Mouse (Mus musculus) heart, embryonic 12.5 days (tissue): ENCODE measurements at regions not wholly inside any gene's neighbourhood (a gene's known extent, or its start where the extent isn't known, plus 50 kb on each side); places are given as distances from the start of the nearest gene placed in this dataset.

Experiments used
- ATAC-seq: fragments of 200-750 bp; cut with Nextera tagmentation; 2 replicates; pipeline ENCODE4 v1.8.0; 2017; ENCODE audit warnings: moderate TSS enrichment, moderate library complexity; ENCODE audit not compliant: insufficient number of reproducible peaks, low FRiP score
- H3K27ac ChIP-seq: fragments of 300-500 bp; sonication (generic); 2 replicates; pipeline ENCODE4 v1.5.1; 2016; ENCODE audit warnings: mild to moderate bottlenecking, moderate library complexity; ENCODE audit not compliant: poor library complexity, severe bottlenecking
- H3K27me3 ChIP-seq: fragments of 300-500 bp; sonication (generic); replicated peaks from 2 replicates; pipeline ENCODE4 v1.6.1; 2016; ENCODE audit warnings: mild to moderate bottlenecking, moderate library complexity
- H3K36me3 ChIP-seq: fragments of 300-500 bp; sonication (generic); 2 replicates; pipeline ENCODE4 v1.6.1; 2016; ENCODE audit warnings: mild to moderate bottlenecking, moderate library complexity
- H3K4me1 ChIP-seq: fragments of 300-500 bp; sonication (generic); replicated peaks from 2 replicates; pipeline ENCODE4 v1.6.1; 2016; ENCODE audit warnings: mild to moderate bottlenecking
- H3K4me2 ChIP-seq: fragments of 300-500 bp; sonication (generic); 2 replicates; pipeline ENCODE4 v1.6.1; 2016; ENCODE audit warnings: mild to moderate bottlenecking, moderate library complexity
- H3K4me3 ChIP-seq: fragments of 300-500 bp; sonication (generic); 2 replicates; pipeline ENCODE4 v1.5.1; 2016; ENCODE audit warnings: mild to moderate bottlenecking
- H3K9ac ChIP-seq: fragments of 300-500 bp; sonication (generic); 2 replicates; pipeline ENCODE4 v1.6.1; 2016; ENCODE audit warnings: mild to moderate bottlenecking, moderate library complexity
- H3K9me3 ChIP-seq: fragments of 300-500 bp; sonication (generic); replicated peaks from 2 replicates; pipeline ENCODE4 v1.6.1; 2016; ENCODE audit warnings: mild to moderate bottlenecking, moderate library complexity
- WGBS: fragments of 180-500 bp; shearing (Covaris S2); methylation state at CpG from one replicate; pipeline ENCODE4 v1.1.7; 2016; 5-methylcytosine and 5-hydroxymethylcytosine counted together

- no peaks in the 10 kb centered on the region for H3K4me1 ChIP-seq
- H3K36me3 ChIP-seq: no peaks in the 10 kb centered on the region
- no peak for ATAC-seq
- H3K9me3 ChIP-seq: no peaks in the 10 kb centered on the region
- H3K9ac ChIP-seq: no peak overlapping the region
- H3K4me2 ChIP-seq: no peak overlapping the region
- no peak overlapping the region for H3K27ac ChIP-seq
- WGBS: 91% methylated on average over 5 of the region's 5 CpGs
- no peaks in the 10 kb centered on the region for H3K27me3 ChIP-seq
- H3K4me3 ChIP-seq: no peak overlapping the region
Measured at GRCm38 (mm10) chr9:90906106-90906505, 456.1 kb upstream of the Zic4 start.

DNA sequence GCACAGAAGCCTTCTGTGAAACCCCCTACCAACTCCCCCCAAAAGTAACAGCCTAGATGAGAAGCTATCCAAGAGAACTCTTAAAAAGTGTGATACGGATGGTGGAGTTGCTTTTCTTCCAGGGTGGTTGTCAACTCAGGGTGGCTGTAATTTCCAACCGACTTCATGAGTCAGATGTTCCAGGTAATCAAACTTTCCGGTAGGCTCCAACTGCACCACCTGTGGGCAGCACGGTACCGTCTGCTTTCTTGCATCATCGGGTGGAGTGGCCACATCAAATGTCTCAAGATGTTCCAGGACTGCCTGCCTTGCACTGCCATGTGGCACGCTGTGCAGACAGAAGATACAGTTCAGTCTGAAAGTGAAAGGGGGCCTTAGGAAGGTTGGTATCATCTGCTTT, 455.5 kb upstream of the Zic4 start:
- H3K36me3 ChIP-seq: no peaks in the 10 kb centered on the region
- H3K4me3 ChIP-seq: no peak overlapping the region
- WGBS: 84% methylated on average over 7 of the region's 7 CpGs
- H3K27ac ChIP-seq: no peak overlapping the region
- H3K27me3 ChIP-seq: no peaks in the 10 kb centered on the region
- ATAC-seq: no peak
- H3K9ac ChIP-seq: no peak overlapping the region
- no peaks in the 10 kb centered on the region for H3K4me1 ChIP-seq
- no peaks in the 10 kb centered on the region for H3K9me3 ChIP-seq
- no peak overlapping the region for H3K4me2 ChIP-seq

GRCm38 (mm10) chr9:90954613-90955012, 407.6 kb upstream of the Zic4 start:
- Histone ChIP-seq H3K9me3 (no peaks in the 10 kb centered on the region), H3K4me2 (no peak overlapping the region), H3K4me3 (no peak overlapping the region), H3K36me3 (no peaks in the 10 kb centered on the region), H3K27ac (no peak overlapping the region), H3K27me3 (no peaks in the 10 kb centered on the region), H3K9ac (no peak overlapping the region), H3K4me1 (no peaks in the 10 kb centered on the region)
- ATAC-seq: no peak

DNA sequence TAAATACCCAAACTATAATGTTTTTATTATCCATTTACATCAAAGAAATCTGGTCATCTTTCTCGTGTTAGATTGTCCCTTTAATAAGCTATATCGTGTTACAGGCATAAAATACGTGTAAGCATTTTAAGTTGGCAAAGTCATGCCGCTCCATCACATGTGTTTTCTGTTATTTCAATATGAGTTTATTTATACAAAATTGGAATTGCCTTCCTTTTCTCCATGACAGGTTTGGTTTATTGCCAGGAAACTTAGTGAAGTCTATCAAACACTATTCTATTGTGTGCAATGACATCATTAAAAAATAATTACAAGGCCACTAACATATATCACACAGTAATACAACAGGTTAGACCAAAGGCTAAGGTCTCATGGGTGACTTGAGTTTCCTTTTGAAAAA, 400.8 kb upstream of the Zic4 start:
- no peaks in the 10 kb centered on the region for H3K36me3 ChIP-seq
- no peak overlapping the region for H3K4me3 ChIP-seq
- H3K27ac ChIP-seq: no peak overlapping the region
- H3K27me3 ChIP-seq: no peaks in the 10 kb centered on the region
- H3K4me1 ChIP-seq: no peaks in the 10 kb centered on the region
- no peak for ATAC-seq
- no peak overlapping the region for H3K4me2 ChIP-seq
- WGBS: 79% methylated on average over 4 of the region's 4 CpGs
- no peak overlapping the region for H3K9ac ChIP-seq
- H3K9me3 ChIP-seq: no peaks in the 10 kb centered on the region

- Histone ChIP-seq H3K4me1 (no peaks in the 10 kb centered on the region), H3K27me3 (no peaks in the 10 kb centered on the region), H3K27ac (no peak overlapping the region), H3K4me3 (no peak overlapping the region), H3K9ac (no peak overlapping the region), H3K9me3 (no peaks in the 10 kb centered on the region), H3K36me3 (no peaks in the 10 kb centered on the region), H3K4me2 (no peak overlapping the region)
- WGBS: 62% methylated on average over 3 of the region's 3 CpGs
- ATAC-seq: no peak
Measured at GRCm38 (mm10) chr9:90964043-90964442, 398.2 kb upstream of the Zic4 start.

DNA sequence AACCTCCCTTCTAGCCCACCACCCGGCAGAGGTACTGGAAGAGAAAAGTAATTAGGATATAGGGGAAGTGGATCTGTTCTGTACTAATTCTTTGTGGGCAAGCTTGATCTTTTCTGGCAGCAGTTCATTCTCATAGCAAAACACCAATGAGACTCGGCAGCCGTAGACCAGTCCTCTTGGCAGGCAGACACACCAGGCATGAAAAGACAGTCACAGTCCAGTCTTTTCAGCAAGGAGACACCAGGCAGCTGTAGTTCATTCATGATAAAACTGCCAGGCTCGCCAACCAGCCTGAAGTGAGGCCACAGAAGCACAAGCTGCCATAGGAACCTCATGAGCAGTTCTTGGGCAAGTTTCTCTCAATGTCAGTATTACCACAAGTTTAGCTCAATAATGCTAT, 383.5 kb upstream of the Zic4 start:
- 64% methylated on average over 4 of the region's 4 CpGs for WGBS
- Histone ChIP-seq H3K27me3 (no peaks in the 10 kb centered on the region), H3K4me3 (no peak overlapping the region), H3K4me1 (no peaks in the 10 kb centered on the region), H3K36me3 (no peaks in the 10 kb centered on the region), H3K27ac (no peak overlapping the region), H3K9me3 (no peaks in the 10 kb centered on the region), H3K4me2 (no peak overlapping the region), H3K9ac (no peak overlapping the region)
- ATAC-seq: no peak

GRCm38 (mm10) chr9:90980023-90980802, 382.0 kb upstream of the Zic4 start:
- H3K4me2 ChIP-seq: no peak overlapping the region
- no peaks in the 10 kb centered on the region for H3K36me3 ChIP-seq
- no peak overlapping the region for H3K9ac ChIP-seq
- no peaks in the 10 kb centered on the region for H3K9me3 ChIP-seq
- H3K4me3 ChIP-seq: no peak overlapping the region
- no peaks in the 10 kb centered on the region for H3K27me3 ChIP-seq
- H3K27ac ChIP-seq: no peak overlapping the region
- 64% methylated on average over 6 of the region's 6 CpGs for WGBS
- H3K4me1 ChIP-seq: no peaks in the 10 kb centered on the region
- ATAC-seq: no peak

- Histone ChIP-seq H3K27me3 (no peaks in the 10 kb centered on the region), H3K4me3 (no peak overlapping the region), H3K4me1 (no peaks in the 10 kb centered on the region), H3K4me2 (no peak overlapping the region), H3K9ac (no peak overlapping the region), H3K9me3 (peaks cover 4% of the 10 kb centered on the region; the same call in 1 of the 2 replicates), H3K36me3 (no peaks in the 10 kb centered on the region), H3K27ac (no peak overlapping the region)
- WGBS: 73% methylated on average over 1 of the region's 1 CpGs
- no peak for ATAC-seq
Measured at GRCm38 (mm10) chr9:90999178-90999577, 363.0 kb upstream of the Zic4 start.

- no peak for ATAC-seq
- peaks cover 4% of the 10 kb centered on the region; the same call in 1 of the 2 replicates for H3K9me3 ChIP-seq
- H3K4me1 ChIP-seq: no peaks in the 10 kb centered on the region
- H3K27me3 ChIP-seq: no peaks in the 10 kb centered on the region
- H3K4me2 ChIP-seq: no peak overlapping the region
- H3K36me3 ChIP-seq: no peaks in the 10 kb centered on the region
- H3K4me3 ChIP-seq: no peak overlapping the region
- no peak overlapping the region for H3K27ac ChIP-seq
- H3K9ac ChIP-seq: no peak overlapping the region
- 72% methylated on average over 4 of the region's 4 CpGs for WGBS
Measured at GRCm38 (mm10) chr9:91004214-91004613, 358.0 kb upstream of the Zic4 start.

DNA sequence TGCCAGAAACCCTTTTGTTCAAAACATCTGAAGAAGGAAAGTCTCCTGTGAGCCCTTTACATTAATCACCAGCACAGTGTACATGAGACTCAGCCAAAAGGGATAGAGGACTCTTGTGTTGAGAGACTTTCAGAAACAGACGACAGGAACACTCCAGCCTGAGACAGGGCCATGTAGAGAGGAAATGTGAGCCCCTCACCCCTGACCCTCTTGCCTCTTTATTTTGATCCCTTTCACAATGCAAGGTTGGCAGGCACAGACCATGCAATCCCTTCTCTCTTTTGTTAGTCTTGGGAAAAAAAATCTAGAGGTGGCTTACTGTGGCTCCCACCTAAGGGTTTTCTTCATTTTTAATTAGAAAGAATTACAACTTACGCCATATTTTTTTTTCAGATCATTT, 321.7 kb upstream of the Zic4 start:
- H3K4me2 ChIP-seq: no peak overlapping the region
- H3K36me3 ChIP-seq: no peaks in the 10 kb centered on the region
- WGBS: 51% methylated on average over 2 of the region's 2 CpGs

DNA sequence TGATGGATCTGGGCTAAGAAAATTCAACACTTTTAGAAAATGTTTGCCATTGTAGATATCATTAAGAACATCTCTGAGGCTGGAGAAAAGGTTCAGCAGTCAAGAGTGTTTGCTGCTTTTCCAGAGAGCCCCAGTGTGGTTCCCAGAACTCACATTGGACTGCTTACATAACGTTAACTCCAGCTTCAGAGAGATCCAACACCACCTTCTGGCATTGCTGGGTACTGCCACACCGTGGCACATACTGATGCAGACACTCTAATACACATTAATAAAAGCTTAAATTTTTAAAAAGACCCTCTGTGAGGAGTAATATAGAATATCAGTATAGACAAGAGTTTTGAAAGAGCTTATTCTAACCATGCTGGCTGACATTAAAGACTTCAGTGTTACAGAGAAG, 313.6 kb upstream of the Zic4 start:
- no peaks in the 10 kb centered on the region for H3K4me1 ChIP-seq
- no peaks in the 10 kb centered on the region for H3K9me3 ChIP-seq
- H3K9ac ChIP-seq: no peak overlapping the region
- no peak overlapping the region for H3K4me2 ChIP-seq
- no peak overlapping the region for H3K27ac ChIP-seq
- H3K27me3 ChIP-seq: no peaks in the 10 kb centered on the region
- no peak overlapping the region for H3K4me3 ChIP-seq
- WGBS: 27% methylated on average over 2 of the region's 2 CpGs
- no peaks in the 10 kb centered on the region for H3K36me3 ChIP-seq
- ATAC-seq: no peak

More for the DNA sequence above, 321.7 kb upstream of the Zic4 start:
- no peaks in the 10 kb centered on the region for H3K27me3 ChIP-seq
- no peak overlapping the region for H3K27ac ChIP-seq
- no peak overlapping the region for H3K4me3 ChIP-seq
- H3K9ac ChIP-seq: no peak overlapping the region
- ATAC-seq: no peak
- no peaks in the 10 kb centered on the region for H3K9me3 ChIP-seq
- no peaks in the 10 kb centered on the region for H3K4me1 ChIP-seq
